Mouse (Mus musculus) CH12.LX (cell line): ENCODE measurements at regions not wholly inside any gene's neighbourhood (a gene's known extent, or its start where the extent isn't known, plus 50 kb on each side); places are given as distances from the start of the nearest gene placed in this dataset.

ENCODE experiments used
- DNase-seq: peaks from one replicate; pipeline ENCODE4 v3.0.0-alpha.2; 2013; ENCODE audit errors: extremely low read depth
- H3K27ac ChIP-seq: 2 replicates; pipeline ENCODE4 v1.5.1; 2012; ENCODE audit warnings: low read depth, mild to moderate bottlenecking, control low read depth, moderate library complexity; ENCODE audit not compliant: insufficient read depth
- H3K27me3 ChIP-seq: replicated peaks from 2 replicates; pipeline ENCODE3; 2012; ENCODE audit warnings: inconsistent platforms
- H3K36me3 ChIP-seq, 2 experiments: replicated peaks in 1 of 2; 2 replicates each; pipeline versions ENCODE3 to v1.6.1; 2012; ENCODE audit warnings: inconsistent platforms in 1 of 2, low read length in 1 of 2, mild to moderate bottlenecking in 1 of 2, mixed read lengths in 1 of 2, moderate library complexity in 1 of 2; ENCODE audit not compliant: control insufficient read depth in 1 of 2, insufficient read depth in 1 of 2
- H3K4me1 ChIP-seq, 2 experiments: 2 replicates each; pipeline ENCODE4 v1.6.1; 2012; ENCODE audit warnings: inconsistent platforms in 1 of 2, moderate library complexity in 1 of 2; ENCODE audit not compliant: insufficient read depth in 2 of 2, control insufficient read depth in 1 of 2
- H3K4me2 ChIP-seq: 2 replicates; pipeline ENCODE4 v1.6.1; 2012; ENCODE audit warnings: low read depth, mild to moderate bottlenecking, control low read depth; ENCODE audit not compliant: poor library complexity, insufficient read depth, severe bottlenecking
- H3K4me3 ChIP-seq, 3 experiments: fragments of 150-350 bp in 1 of 3; sonication (generic) in 1 of 3; replicated peaks in 1 of 3; 2 replicates each; pipeline versions ENCODE3 to v1.5.1; 2011 to 2012; ENCODE audit warnings: low read depth in 2 of 3, low read length in 2 of 3, mild to moderate bottlenecking in 2 of 3, moderate library complexity in 2 of 3, control low read depth in 1 of 3, improper control_type of control experiment in 1 of 3, inconsistent platforms in 1 of 3, mixed read lengths in 1 of 3; ENCODE audit not compliant: poor library complexity in 1 of 3
- H3K79me2 ChIP-seq: replicated peaks from 2 replicates; pipeline ENCODE4 v1.6.1; 2012; ENCODE audit warnings: mild to moderate bottlenecking, moderate library complexity; ENCODE audit not compliant: control insufficient read depth, poor library complexity, insufficient read depth, severe bottlenecking; ENCODE audit errors: extremely low read depth
- H3K9ac ChIP-seq: 2 replicates; pipeline ENCODE4 v1.6.1; 2012; ENCODE audit warnings: low read depth, mild to moderate bottlenecking, control low read depth, moderate library complexity; ENCODE audit not compliant: insufficient read depth
- H3K9me3 ChIP-seq: replicated peaks from 2 replicates; pipeline ENCODE3; 2012; ENCODE audit warnings: low read length, inconsistent platforms, mixed read lengths
- CTCF ChIP-seq, 2 experiments: IDR thresholded peaks in 1 of 2; conservative IDR thresholded peaks in 1 of 2; 2 replicates each; pipeline ENCODE4 v1.5.1; 2011 to 2012; ENCODE audit warnings: low read depth in 2 of 2, low read length in 2 of 2, improper control_type of control experiment in 1 of 2, inconsistent platforms in 1 of 2, mild to moderate bottlenecking in 1 of 2, moderate library complexity in 1 of 2
- E2F4 ChIP-seq: IDR thresholded peaks from 2 replicates; pipeline ENCODE4 v1.6.1; 2011; ENCODE audit warnings: low read depth, low read length, improper control_type of control experiment; ENCODE audit not compliant: insufficient replicate concordance
- ELF1 ChIP-seq: IDR thresholded peaks from 2 replicates; pipeline ENCODE4 v1.6.1; 2014; ENCODE audit warnings: low read depth, mild to moderate bottlenecking, inconsistent platforms, low read length, improper control_type of control experiment
- ETS1 ChIP-seq: conservative IDR thresholded peaks from 2 replicates; pipeline ENCODE4 v1.6.1; 2012; ENCODE audit warnings: low read depth, mild to moderate bottlenecking, inconsistent platforms, low read length, improper control_type of control experiment, moderate library complexity
- IRF4 ChIP-seq: IDR thresholded peaks from 2 replicates; pipeline ENCODE4 v1.6.1; 2014; ENCODE audit warnings: low read depth, mild to moderate bottlenecking, inconsistent platforms, low read length, improper control_type of control experiment
- JUN ChIP-seq: IDR thresholded peaks from 2 replicates; pipeline ENCODE4 v1.6.1; 2011; ENCODE audit warnings: low read depth, mild to moderate bottlenecking, low read length, improper control_type of control experiment, moderate library complexity; ENCODE audit not compliant: insufficient read depth
- MXI1 ChIP-seq: IDR thresholded peaks from 2 replicates; pipeline ENCODE4 v1.6.1; 2011; ENCODE audit warnings: mild to moderate bottlenecking, low read depth, low read length, improper control_type of control experiment
- MYC ChIP-seq: IDR thresholded peaks from 2 replicates; pipeline ENCODE4 v1.6.1; 2011; ENCODE audit warnings: low read depth, mild to moderate bottlenecking, improper control_type of control experiment, low read length
- NRF1 ChIP-seq: IDR thresholded peaks from 2 replicates; pipeline ENCODE4 v1.6.1; 2014; ENCODE audit warnings: low read depth, mild to moderate bottlenecking, inconsistent platforms, low read length, improper control_type of control experiment, moderate library complexity
- RCOR1 ChIP-seq: conservative IDR thresholded peaks from 2 replicates; pipeline ENCODE4 v1.6.1; 2012; ENCODE audit warnings: low read depth, mild to moderate bottlenecking, inconsistent platforms, low read length, improper control_type of control experiment
- SIN3A ChIP-seq: IDR thresholded peaks from 2 replicates; pipeline ENCODE4 v1.6.1; 2012; ENCODE audit warnings: low read length, improper control_type of control experiment, inconsistent platforms
- TBP ChIP-seq: conservative IDR thresholded peaks from 2 replicates; pipeline ENCODE4 v1.6.1; 2011; ENCODE audit warnings: low read depth, low read length, improper control_type of control experiment
- ZC3H11A ChIP-seq: IDR thresholded peaks from 2 replicates; pipeline ENCODE4 v1.6.1; 2012; ENCODE audit warnings: low read depth, mild to moderate bottlenecking, inconsistent platforms, low read length, improper control_type of control experiment
- dilution Hi-C: fragments of 300-500 bp; cut with MboI; formaldehyde crosslinking; loops from 2 replicates; pipeline ENCODE4 v1.14.3; 2020; ENCODE audit warnings: low sequenced_read_pairs; ENCODE audit not compliant: extremely low pct_unique_long_range_greater_than_20kb, extremely low pct_ligation_motif_present
- in situ Hi-C: fragments of 300-500 bp; cut with MboI; formaldehyde crosslinking; loops from 3 replicates; pipeline ENCODE4 v1.14.3; 2019; ENCODE audit warnings: low sequenced_read_pairs, low pct_ligation_motif_present, low pct_unique_long_range_greater_than_20kb, mixed read lengths

DNA sequence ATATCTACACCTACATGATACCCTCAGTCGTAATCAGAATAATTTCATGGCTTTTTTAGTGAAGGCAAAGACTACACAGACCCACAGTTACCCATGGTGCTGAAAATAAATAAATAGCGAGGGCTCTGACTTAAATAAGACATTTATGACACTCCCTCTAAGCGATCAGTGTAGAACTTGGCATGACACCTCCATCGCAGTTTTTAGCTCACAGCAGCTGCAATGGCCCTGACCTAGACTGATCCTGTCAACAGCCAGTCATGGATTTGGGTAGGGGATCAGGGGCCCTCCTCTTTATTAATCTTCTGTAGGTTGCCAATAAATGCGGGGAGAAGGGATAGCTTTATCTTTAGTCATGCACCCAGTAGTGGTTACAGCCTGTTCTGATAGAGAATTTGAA lies 494.1 kb downstream of the Epha3 start:
- dilution Hi-C loops, result no loop called here
- no peak for DNase-seq
- H3K4me2 ChIP-seq, result no peak overlapping the region

DNA sequence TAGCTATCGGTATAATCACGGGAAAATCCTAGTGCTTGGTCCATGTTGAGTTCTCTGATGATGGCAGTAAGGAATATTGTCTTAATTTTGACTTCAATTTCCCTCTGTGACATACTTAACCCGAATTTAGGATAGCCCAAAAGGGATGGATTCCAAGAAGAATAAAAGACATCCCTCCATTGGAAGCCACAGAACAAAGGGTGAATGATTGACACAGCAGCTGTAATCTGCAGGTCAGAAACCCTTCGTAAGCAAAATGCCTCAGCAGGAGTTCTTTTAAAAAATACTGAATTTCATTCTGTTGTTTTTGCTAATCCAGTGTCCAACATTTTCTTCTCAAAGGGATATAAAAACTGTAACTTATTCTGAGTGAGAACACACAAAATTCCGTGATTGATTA lies 492.7 kb downstream of the Epha3 start:
- TF ChIP-seq ZC3H11A (no peak), TBP (no peak), MYC (no peak)
- no peak overlapping the region for H3K9ac ChIP-seq
- peaks cover 27% of the 10 kb centered on the region for H3K9me3 ChIP-seq
- no peaks in the 10 kb centered on the region for H3K4me1 ChIP-seq
- no peaks in the 10 kb centered on the region for H3K36me3 ChIP-seq
- H3K4me3 ChIP-seq, result no peak overlapping the region
- dilution Hi-C loops (no loop called here), in situ Hi-C loops (no loop called here)
- H3K79me2 ChIP-seq, result no peaks in the 10 kb centered on the region
- DNase-seq, result no peak
- no peak overlapping the region for H3K4me2 ChIP-seq
- no peak overlapping the region for H3K27ac ChIP-seq
- H3K27me3 ChIP-seq, result no peaks in the 10 kb centered on the region

More for the DNA sequence above, 494.1 kb downstream of the Epha3 start:
- Histone ChIP-seq H3K4me3 (no peak overlapping the region), H3K36me3 (no peaks in the 10 kb centered on the region), H3K27me3 (no peaks in the 10 kb centered on the region), H3K27ac (no peak overlapping the region), H3K4me1 (no peaks in the 10 kb centered on the region), H3K79me2 (no peaks in the 10 kb centered on the region), H3K9ac (no peak overlapping the region), H3K9me3 (peaks cover 28% of the 10 kb centered on the region)
- in situ Hi-C loops, result no loop called here
- TF ChIP-seq E2F4 (no peak), CTCF (conservative IDR thresholded peaks at IDR 0.05 in 1 of 2, IDR thresholded peaks at IDR 0.05 in 1 of 2; ENCODE audit: low read depth in 2 of 2, low read length in 2 of 2) (no peak), RCOR1 (no peak), ELF1 (no peak), JUN (no peak), IRF4 (no peak), NRF1 (no peak), ETS1 (no peak)

DNA sequence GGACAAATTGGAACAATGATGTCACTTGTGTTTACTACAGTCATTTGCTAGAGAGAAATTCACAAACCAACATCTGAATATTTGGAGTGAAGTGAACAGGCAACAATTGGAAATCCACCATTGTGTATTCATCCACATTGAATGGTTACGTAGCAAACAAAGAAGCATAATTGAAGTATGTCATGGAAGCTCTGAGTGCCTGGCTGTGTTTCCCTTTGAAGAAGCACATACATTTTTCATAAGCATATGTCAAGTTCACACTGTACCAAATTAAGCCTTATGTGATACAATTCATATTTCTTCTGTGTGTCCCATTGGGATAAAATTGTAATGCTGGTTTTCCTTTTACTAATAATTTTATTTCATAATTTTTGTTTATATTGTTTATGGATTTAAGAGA lies 459.0 kb downstream of the Epha3 start:
- Histone ChIP-seq H3K4me2 (no peak overlapping the region), H3K4me3 (no peak overlapping the region), H3K79me2 (no peaks in the 10 kb centered on the region), H3K36me3 (no peaks in the 10 kb centered on the region), H3K27me3 (no peaks in the 10 kb centered on the region), H3K27ac (no peak overlapping the region), H3K9me3 (peaks cover 10% of the 10 kb centered on the region), H3K9ac (no peak overlapping the region), H3K4me1 (no peaks in the 10 kb centered on the region)
- dilution Hi-C loops (no loop called here), in situ Hi-C loops (no loop called here)
- DNase-seq, result no peak
- TF ChIP-seq SIN3A, result no peak
- TF ChIP-seq MXI1, result no peak
- TF ChIP-seq RCOR1, result no peak
